Mouse (Mus musculus): ENCODE data around the gene Lix1l. TPM values are rescaled to one million over a fixed set of nuclear protein-coding genes. Genes with fewer than 3 reads are reported as not detected.

Lix1l gene
- polyA plus RNA-seq, 1 experiment from 2014 or later = 4.6 TPM

GRCm38 (mm10) chr3:96576005-96576658, 24.8 kb upstream of the Lix1l start:
- peak overlapping the region; percentile 74 for H3K9ac ChIP-seq
- ATAC-seq (ENCODE audit: extremely low read depth, insufficient number of reproducible peaks, low FRiP score, low TSS enrichment) = no peak
- WGBS = 24% methylated on average over 14 of the region's 14 CpGs
- H3K27me3 ChIP-seq (replicated peaks) = no peaks in the 10 kb centered on the region
- peak overlapping the region; percentile 100 for H3K27ac ChIP-seq (replicated peaks)
- peaks cover 83% of the 10 kb centered on the region for H3K4me1 ChIP-seq
- no peaks in the 10 kb centered on the region for H3K36me3 ChIP-seq
- peak overlapping the region; percentile 67 for H3K4me2 ChIP-seq
- H3K9me3 ChIP-seq = no peaks in the 10 kb centered on the region
- H3K4me3 ChIP-seq = peak overlapping the region; percentile 35

DNA sequence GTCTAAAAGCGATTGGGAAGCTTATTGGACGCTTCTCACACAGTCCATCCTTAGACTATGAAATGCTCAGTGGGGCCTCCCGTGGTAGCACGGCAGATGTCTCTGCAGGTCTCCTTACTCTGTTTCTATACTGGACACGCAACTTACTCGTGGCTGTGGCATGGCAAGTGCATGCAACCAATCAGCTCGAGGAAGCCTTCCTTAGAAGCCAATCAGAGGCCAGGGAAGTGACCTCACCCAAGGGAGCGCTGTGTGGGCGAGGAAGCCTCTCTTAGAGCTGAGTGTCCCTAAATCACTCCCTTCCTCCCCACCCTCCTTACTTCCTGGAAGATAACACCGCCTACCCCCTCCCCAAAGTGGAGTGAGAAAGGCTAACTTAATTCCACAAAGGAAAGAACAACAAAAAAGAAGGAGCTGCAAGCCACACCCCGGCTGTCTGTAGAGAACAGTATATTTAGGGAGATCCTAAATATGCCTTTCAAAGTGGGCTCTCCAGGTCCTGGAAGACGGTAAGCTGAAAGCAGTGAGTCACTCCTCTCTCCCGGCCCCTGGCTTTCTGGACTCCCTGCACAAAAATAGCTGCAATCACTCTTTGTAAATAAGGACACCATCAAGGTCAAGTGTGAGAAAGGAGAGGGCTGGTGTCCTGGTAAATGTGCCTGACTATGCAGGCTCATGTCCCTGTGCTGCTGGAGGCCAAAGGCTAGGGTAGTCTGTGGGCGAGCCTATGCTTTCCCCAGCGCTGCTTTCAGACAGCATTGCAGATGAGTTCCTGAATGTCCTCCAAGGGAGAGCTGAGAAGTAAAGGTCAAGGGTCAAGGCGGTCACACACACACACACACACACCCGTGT, 24.0 kb upstream of the Lix1l start, which contains the start of gene Gm16253:
TSS of gene Gm16253 (plus strand) at position 295 of the 852 bp plus-strand sequence.
- peak within 1 kb of the TSS; percentile 100 for H3K27ac ChIP-seq (replicated peaks)
- ATAC-seq (ENCODE audit: extremely low read depth, insufficient number of reproducible peaks, low FRiP score, low TSS enrichment) = peak; percentile 78
- H3K27me3 ChIP-seq (replicated peaks) = no peaks in the 10 kb centered on the region
- H3K9ac ChIP-seq = peak within 1 kb of the TSS; percentile 74
- H3K9me3 ChIP-seq = no peaks in the 10 kb centered on the region
- H3K4me1 ChIP-seq = peaks cover 75% of the 10 kb centered on the region
- peak within 1 kb of the TSS; percentile 67 for H3K4me2 ChIP-seq
- H3K36me3 ChIP-seq = no peaks in the 10 kb centered on the region
- 8% methylated on average over 17 of the region's 17 CpGs for WGBS
- peak within 1 kb of the TSS; percentile 35 for H3K4me3 ChIP-seq

GRCm38 (mm10) chr3:96577566-96577965, 23.4 kb upstream of the Lix1l start:
- Histone ChIP-seq H3K9ac (peak overlapping the region; percentile 74), H3K36me3 (no peaks in the 10 kb centered on the region), H3K9me3 (no peaks in the 10 kb centered on the region), H3K4me3 (peak overlapping the region; percentile 35; the same call in 1 of the 2 replicates), H3K4me2 (peak overlapping the region; percentile 67), H3K4me1 (peaks cover 73% of the 10 kb centered on the region), H3K27me3 (replicated peaks) (no peaks in the 10 kb centered on the region), H3K27ac (replicated peaks) (peak overlapping the region; percentile 100)
- ATAC-seq (ENCODE audit: extremely low read depth, insufficient number of reproducible peaks, low FRiP score, low TSS enrichment) = no peak
- 65% methylated on average over 4 of the region's 4 CpGs for WGBS

DNA sequence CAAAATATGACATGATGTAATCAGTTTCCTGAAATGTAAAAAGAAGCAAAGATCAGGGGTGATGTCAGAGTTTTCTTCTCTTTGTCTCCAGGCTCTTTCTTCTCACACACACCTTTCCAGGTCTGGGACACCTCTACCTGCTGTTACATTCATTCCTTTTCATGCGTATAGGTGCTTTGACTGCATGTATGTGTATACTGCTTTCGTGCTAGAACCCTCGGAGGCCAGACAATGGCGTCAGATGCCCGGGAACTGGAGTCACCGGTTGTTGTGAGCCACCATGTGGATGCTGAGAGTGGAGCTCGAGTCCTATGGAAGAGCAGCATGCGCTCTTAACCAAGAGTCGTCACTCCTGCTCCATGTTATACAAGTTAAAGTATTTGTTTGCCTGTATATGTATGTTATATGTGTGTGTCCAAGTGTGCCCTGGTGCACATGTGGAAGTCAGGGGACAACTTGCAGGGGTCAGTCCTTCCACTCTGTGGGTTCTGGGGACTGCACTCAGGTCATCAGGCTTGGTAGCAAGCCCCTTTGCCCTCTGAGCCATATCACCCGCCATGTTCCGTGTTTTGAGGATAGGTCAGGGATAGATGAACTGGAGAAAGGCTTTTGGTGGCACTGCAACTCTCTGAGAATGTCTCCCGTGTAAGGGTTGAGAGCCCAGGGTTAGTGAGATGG, 22.2 kb upstream of the Lix1l start:
- no peak for ATAC-seq (ENCODE audit: extremely low read depth, insufficient number of reproducible peaks, low FRiP score, low TSS enrichment)
- Histone ChIP-seq H3K4me1 (peaks cover 68% of the 10 kb centered on the region), H3K9me3 (no peaks in the 10 kb centered on the region), H3K27ac (replicated peaks) (peak overlapping the region; percentile 100), H3K4me3 (no peak overlapping the region), H3K9ac (0 out of 2 replicates have a peak overlapping the region, but pooled peaks have one; percentile 19), H3K27me3 (replicated peaks) (no peaks in the 10 kb centered on the region), H3K36me3 (peaks cover 3% of the 10 kb centered on the region; the same call in 1 of the 2 replicates), H3K4me2 (no peak overlapping the region)
- 77% methylated on average over 12 of the region's 12 CpGs for WGBS

GRCm38 (mm10) chr3:96579239-96579750, 21.7 kb upstream of the Lix1l start:
- peaks cover 7% of the 10 kb centered on the region; the same call in 1 of the 2 replicates for H3K36me3 ChIP-seq
- ATAC-seq (ENCODE audit: extremely low read depth, insufficient number of reproducible peaks, low FRiP score, low TSS enrichment) = no peak
- no peaks in the 10 kb centered on the region for H3K27me3 ChIP-seq (replicated peaks)
- WGBS = 60% methylated on average over 4 of the region's 4 CpGs
- H3K4me3 ChIP-seq = no peak overlapping the region
- no peak overlapping the region; the same call in 1 of the 2 replicates for H3K27ac ChIP-seq (replicated peaks)
- H3K4me1 ChIP-seq = peaks cover 62% of the 10 kb centered on the region
- H3K9ac ChIP-seq = peak overlapping the region; percentile 57
- H3K9me3 ChIP-seq = no peaks in the 10 kb centered on the region
- no peak overlapping the region for H3K4me2 ChIP-seq

DNA sequence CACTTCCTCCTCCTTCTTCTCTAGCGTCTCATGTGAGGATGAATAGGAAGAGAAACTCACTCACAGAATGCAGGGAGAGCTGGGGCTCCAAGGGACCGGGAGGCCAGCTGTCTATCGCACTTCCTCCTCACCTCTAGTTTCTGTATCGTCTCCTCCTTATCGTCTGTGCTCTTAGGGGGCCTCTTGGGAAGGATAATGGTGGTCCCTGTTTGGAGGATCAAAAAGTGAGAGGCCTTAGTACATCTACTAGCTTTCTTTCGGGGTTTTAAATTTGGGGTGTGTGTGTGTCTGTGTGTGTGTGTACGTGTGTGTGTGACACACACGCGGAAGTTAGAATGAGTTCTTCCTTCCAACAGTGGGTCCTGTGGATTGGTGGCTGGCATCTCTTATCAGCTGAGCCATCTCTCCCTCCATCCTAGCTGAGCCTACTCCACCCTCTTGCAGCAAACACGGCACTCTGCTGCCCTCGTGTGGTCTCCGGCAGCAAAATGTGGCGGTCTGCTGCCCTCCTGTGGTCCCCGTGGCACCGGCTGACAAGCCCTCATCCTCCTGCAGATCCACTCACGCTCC, 21.0 kb upstream of the Lix1l start:
- no peak for ATAC-seq (ENCODE audit: extremely low read depth, insufficient number of reproducible peaks, low FRiP score, low TSS enrichment)
- Histone ChIP-seq H3K36me3 (peaks cover 7% of the 10 kb centered on the region; the same call in 1 of the 2 replicates), H3K9ac (peak overlapping the region; percentile 83), H3K9me3 (no peaks in the 10 kb centered on the region), H3K4me3 (peak overlapping the region; percentile 42), H3K27ac (replicated peaks) (peak overlapping the region; percentile 30), H3K4me2 (peak overlapping the region; percentile 71), H3K4me1 (peaks cover 56% of the 10 kb centered on the region), H3K27me3 (replicated peaks) (no peaks in the 10 kb centered on the region)
- 9% methylated on average over 16 of the region's 16 CpGs for WGBS

DNA sequence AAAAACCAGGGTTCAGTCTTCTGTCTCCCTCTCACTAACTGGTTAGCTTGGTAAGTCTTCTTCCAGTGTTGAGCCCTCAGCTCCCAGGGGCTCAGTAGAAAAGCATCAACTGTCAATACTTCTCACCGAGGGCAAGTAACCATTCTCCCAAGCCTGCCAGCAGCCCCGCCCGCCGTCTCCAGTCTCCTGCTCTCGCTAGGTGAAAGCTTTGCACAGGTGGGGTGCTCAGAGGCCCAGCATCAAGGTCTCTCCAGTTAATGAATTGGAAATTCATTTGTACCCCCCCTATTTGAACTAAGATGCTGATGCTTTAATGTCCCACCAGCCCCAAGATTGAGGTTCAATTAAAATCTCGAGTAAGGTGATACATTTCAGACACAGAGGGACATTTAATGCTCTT, 19.8 kb upstream of the Lix1l start:
- Histone ChIP-seq H3K9me3 (no peaks in the 10 kb centered on the region), H3K36me3 (peaks cover 7% of the 10 kb centered on the region; the same call in 1 of the 2 replicates), H3K9ac (peak overlapping the region; percentile 83; the same call in 1 of the 2 replicates), H3K4me3 (no peak overlapping the region), H3K4me1 (peaks cover 44% of the 10 kb centered on the region), H3K4me2 (no peak overlapping the region), H3K27ac (replicated peaks) (no peak overlapping the region), H3K27me3 (replicated peaks) (no peaks in the 10 kb centered on the region)
- ATAC-seq (ENCODE audit: extremely low read depth, insufficient number of reproducible peaks, low FRiP score, low TSS enrichment) = no peak
- WGBS = 45% methylated on average over 6 of the region's 6 CpGs

GRCm38 (mm10) chr3:96581771-96582515, 19.0 kb upstream of the Lix1l start:
- Histone ChIP-seq H3K4me3 (no peak overlapping the region), H3K27ac (replicated peaks) (no peak overlapping the region), H3K27me3 (replicated peaks) (no peaks in the 10 kb centered on the region), H3K9me3 (no peaks in the 10 kb centered on the region), H3K4me1 (peaks cover 38% of the 10 kb centered on the region), H3K36me3 (peaks cover 7% of the 10 kb centered on the region; the same call in 1 of the 2 replicates), H3K4me2 (no peak overlapping the region), H3K9ac (no peak overlapping the region)
- whole genome bisulfite sequencing = 80% methylated on average over 16 of the region's 16 CpGs
- ATAC-seq (ENCODE audit: extremely low read depth, insufficient number of reproducible peaks, low FRiP score, low TSS enrichment) = no peak

- 91% methylated on average over 5 of the region's 5 CpGs for WGBS
- no peak overlapping the region for H3K4me2 ChIP-seq
- H3K36me3 ChIP-seq = peaks cover 7% of the 10 kb centered on the region; the same call in 1 of the 2 replicates
- no peak overlapping the region for H3K9ac ChIP-seq
- ATAC-seq (ENCODE audit: extremely low read depth, insufficient number of reproducible peaks, low FRiP score, low TSS enrichment) = no peak
- H3K9me3 ChIP-seq = no peaks in the 10 kb centered on the region
- H3K27ac ChIP-seq (replicated peaks) = no peak overlapping the region
- H3K4me3 ChIP-seq = no peak overlapping the region
- H3K4me1 ChIP-seq = peaks cover 26% of the 10 kb centered on the region
- H3K27me3 ChIP-seq (replicated peaks) = no peaks in the 10 kb centered on the region
Observed at GRCm38 (mm10) chr3:96583386-96583785, 17.6 kb upstream of the Lix1l start.

GRCm38 (mm10) chr3:96590657-96591056, 10.3 kb upstream of the Lix1l start:
- Histone ChIP-seq H3K27ac (replicated peaks) (no peak overlapping the region), H3K4me3 (no peak overlapping the region), H3K9ac (no peak overlapping the region), H3K4me2 (no peak overlapping the region), H3K36me3 (peaks cover 10% of the 10 kb centered on the region; the same call in 1 of the 2 replicates), H3K4me1 (peaks cover 20% of the 10 kb centered on the region), H3K9me3 (no peaks in the 10 kb centered on the region), H3K27me3 (replicated peaks) (no peaks in the 10 kb centered on the region)
- 72% methylated on average over 4 of the region's 4 CpGs for whole genome bisulfite sequencing
- no peak for ATAC-seq (ENCODE audit: extremely low read depth, insufficient number of reproducible peaks, low FRiP score, low TSS enrichment)
